Comparison of ENCODE assay signal across 8 mouse cellular contexts in the genomic region with DNA sequence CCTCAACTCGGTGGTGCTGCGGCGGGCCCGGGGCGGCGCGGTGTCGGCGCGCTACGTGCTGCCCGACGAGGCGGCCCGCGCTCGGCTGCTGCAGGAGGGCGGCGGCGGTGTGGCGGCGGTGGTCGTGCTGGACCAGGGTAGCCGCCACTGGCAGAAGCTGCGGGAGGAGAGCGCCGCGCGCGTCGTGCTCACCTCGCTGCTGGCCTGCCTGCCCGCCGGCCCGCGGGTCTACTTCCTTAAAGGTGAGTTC. TPM values are rescaled to one million over a fixed set of nuclear protein-coding genes. Genes with fewer than 3 reads are reported as not detected.
DNase-seq lines count a peak whose midpoint lies in the region; ATAC-seq and TF ChIP-seq lines count a peak whose summit lies in the region.

No protein-coding gene starts in this region.

- no peak for DNase-seq in left cerebral cortex, adult 2 months (ENCODE audit: extremely low spot score in 1 of 2, low spot score in 2 of 2)
- DNase-seq in left cerebral cortex, adult 9 months (ENCODE audit: low spot score in 2 of 2) = no peak
- DNase-seq in cerebellum, adult 9-10 months = no peak
- DNase-seq in T-cell, adult 2 months (ENCODE audit: low spot score) = no peak
- no peak for DNase-seq in gastrocnemius, postnatal 4 days (ENCODE audit: low spot score in 2 of 2)

- peaks cover 19% of the 10 kb centered on the region for H3K4me1 ChIP-seq in embryonic facial prominence, embryonic 15.5 days
- peaks cover 26% of the 10 kb centered on the region for H3K4me1 ChIP-seq in limb, embryonic 13.5 days
- H3K4me1 ChIP-seq in small intestine, adult 2 months (ENCODE audit: control insufficient read depth, insufficient read depth, insufficient read length, low read length) = peaks cover 9% of the 10 kb centered on the region

- 0 out of 2 replicates have a peak overlapping the region, but pooled peaks have one; percentile 26 for H3K9ac ChIP-seq in embryonic facial prominence, embryonic 15.5 days
- H3K9ac ChIP-seq in limb, embryonic 13.5 days = peak overlapping the region; percentile 68

- ATAC-seq in embryonic facial prominence, embryonic 15.5 days (ENCODE audit: insufficient number of reproducible peaks, low FRiP score, low TSS enrichment, low read depth) = no peak
- ATAC-seq in limb, embryonic 13.5 days (ENCODE audit: low FRiP score, low read depth) = no peak; the same call in 1 of the 2 replicates

- peak overlapping the region; percentile 80 for H3K4me3 ChIP-seq in left cerebral cortex, adult 2 months
- peak overlapping the region; percentile 59 for H3K4me3 ChIP-seq in embryonic facial prominence, embryonic 15.5 days (replicated peaks)
- peak overlapping the region; percentile 69 for H3K4me3 ChIP-seq in limb, embryonic 13.5 days
- peak overlapping the region; percentile 81 for H3K4me3 ChIP-seq in small intestine, adult 2 months (ENCODE audit: low read depth, low read length)

- intact Hi-C loops in left cerebral cortex, adult 2 months (cut with DNase I) = no loop called here

- WGBS in embryonic facial prominence, embryonic 15.5 days = under 1% methylated on average over 36 of the region's 36 CpGs
- 1% methylated on average over 35 of the region's 36 CpGs for WGBS in limb, embryonic 13.5 days
- under 1% methylated on average over 36 of the region's 36 CpGs for WGBS in small intestine, adult 2 months

- no peak for TF ChIP-seq CTCF in left cerebral cortex, adult 2 months (IDR thresholded peaks at IDR 0.05)
- TF ChIP-seq CTCF in small intestine, adult 2 months (IDR thresholded peaks at IDR 0.05; ENCODE audit: extremely low read depth, insufficient read length, insufficient replicate concordance, low read depth, low read length) = no peak

- no peaks in the 10 kb centered on the region for H3K36me3 ChIP-seq in embryonic facial prominence, embryonic 15.5 days
- H3K36me3 ChIP-seq in limb, embryonic 13.5 days = no peaks in the 10 kb centered on the region
- peaks cover 6% of the 10 kb centered on the region for H3K36me3 ChIP-seq in small intestine, adult 2 months (ENCODE audit: control insufficient read depth, insufficient read depth, low read length)

- TF ChIP-seq POLR2A in small intestine, adult 2 months (IDR thresholded peaks at IDR 0.05; ENCODE audit: low read depth, low read length) = no peak

- H3K27ac ChIP-seq in left cerebral cortex, adult 2 months = peak overlapping the region; percentile 85
- no peak overlapping the region for H3K27ac ChIP-seq in embryonic facial prominence, embryonic 15.5 days (replicated peaks)
- H3K27ac ChIP-seq in limb, embryonic 13.5 days = no peak overlapping the region
- H3K27ac ChIP-seq in small intestine, adult 2 months (ENCODE audit: insufficient read depth, low read depth, low read length) = peak overlapping the region; percentile 58; the same call in 1 of the 2 replicates

- peak overlapping the region; percentile 93 for H3K4me2 ChIP-seq in embryonic facial prominence, embryonic 15.5 days (replicated peaks)
- H3K4me2 ChIP-seq in limb, embryonic 13.5 days (replicated peaks) = peak overlapping the region; percentile 89

- peaks cover 27% of the 10 kb centered on the region for H3K27me3 ChIP-seq in embryonic facial prominence, embryonic 15.5 days
- peaks cover 27% of the 10 kb centered on the region for H3K27me3 ChIP-seq in limb, embryonic 13.5 days
- H3K27me3 ChIP-seq in small intestine, adult 2 months (ENCODE audit: control insufficient read depth, insufficient read depth, low read length) = no peaks in the 10 kb centered on the region

- H3K9me3 ChIP-seq in embryonic facial prominence, embryonic 15.5 days (replicated peaks) = no peaks in the 10 kb centered on the region
- no peaks in the 10 kb centered on the region for H3K9me3 ChIP-seq in limb, embryonic 13.5 days

RNA-seq across cellular contexts. Expression of gene Dusp5, which starts 0.5 kb away (rescaled TPM):
- 10 to 100 TPM; 16.7 to 26.9 TPM for total RNA-seq in left cerebral cortex, adult 2 months (2021)
- 3.1 and 4.0 TPM in 2 replicates for polyA plus RNA-seq in embryonic facial prominence, embryonic 15.5 days (2015; fragmentation: Nextera tagmentation; extraction: Ambion mirVana)
- polyA plus RNA-seq in limb, embryonic 13.5 days (2015; fragmentation: Nextera tagmentation; extraction: Ambion mirVana) = 2.1 and 2.6 TPM in 2 replicates
- 18.0 and 28.5 TPM in 2 replicates for polyA plus RNA-seq in small intestine, adult 2 months (2012; rRNA removed)
- 1 to 10 TPM; 1.2 to 1.4 TPM for total RNA-seq in gastrocnemius, postnatal 4 days (2021)

RNA-seq across cellular contexts. Expression of gene Nutf2-ps1, which starts 59.5 kb away (rescaled TPM):
- total RNA-seq in left cerebral cortex, adult 2 months (2021) = 10 to 100 TPM; 45.3 to 50.5 TPM
- 301 and 343 TPM in 2 replicates for polyA plus RNA-seq in embryonic facial prominence, embryonic 15.5 days (2015; fragmentation: Nextera tagmentation; extraction: Ambion mirVana)
- polyA plus RNA-seq in limb, embryonic 13.5 days (2015; fragmentation: Nextera tagmentation; extraction: Ambion mirVana) = 373 and 383 TPM in 2 replicates
- 36.8 and 48.9 TPM in 2 replicates for polyA plus RNA-seq in small intestine, adult 2 months (2012; rRNA removed)
- 10 to 100 TPM; 81.5 to 91.3 TPM for total RNA-seq in gastrocnemius, postnatal 4 days (2021)

Comparison
In these comparisons a context has a peak if more than half of its experiments do, and no peak if none do; other contexts are left out.
1. H3K27ac ChIP-seq: peak in left cerebral cortex, adult 2 months (single experiment) and small intestine, adult 2 months (single experiment); none in embryonic facial prominence, embryonic 15.5 days (single experiment) and limb, embryonic 13.5 days (single experiment).
2. Peak in every context shown above with its lines, with median percentiles within 50 percentile points of each other: H3K4me3 ChIP-seq.